Mouse (Mus musculus): ENCODE data around the gene Znhit1.

- TF ChIP-seq CTCF (IDR thresholded peaks at IDR 0.05; ENCODE audit: control insufficient read depth, insufficient read depth, insufficient replicate concordance, low read depth, low read length) (no peak), POLR2A (IDR thresholded peaks at IDR 0.05; ENCODE audit: control insufficient read depth, low read depth, low read length) (no peak)
Observed at GRCm38 (mm10) chr5:136958991-136959605, 28.7 kb downstream of the Znhit1 start.

Measured in testis, adult 2 months (tissue).